Mouse (Mus musculus): ENCODE results near the gene 3110082J24Rik.
A peak's percentile ranks its signal among the peaks of the same experiment; 100 is the strongest.

Gene 3110082J24Rik

GRCm38 (mm10) chr5:30115718-30116117 lies 9.8 kb upstream of the 3110082J24Rik start:
- no peak for DNase-seq (ENCODE audit: low spot score)

DNA sequence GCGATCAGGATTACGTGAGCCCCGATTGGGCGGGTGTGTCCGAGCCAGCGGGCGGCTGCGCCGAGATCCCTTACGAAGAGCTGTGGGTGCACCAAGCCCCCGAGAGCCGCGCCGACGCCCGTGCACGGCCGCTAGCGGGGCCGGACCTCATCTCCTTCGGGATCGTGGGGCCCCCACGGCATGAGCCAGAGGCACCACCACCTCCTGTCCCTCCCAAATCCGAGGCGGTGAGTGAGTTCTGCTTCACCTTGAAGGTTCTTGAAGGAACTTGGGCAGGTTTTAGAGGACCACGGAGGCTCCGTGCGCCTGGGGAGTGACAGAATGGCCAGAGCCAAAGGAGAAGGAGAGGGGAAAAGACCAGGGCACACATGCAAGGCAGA lies 8.9 kb upstream of the 3110082J24Rik start:
- no peak for DNase-seq (ENCODE audit: low spot score)

- DNase-seq (ENCODE audit: low spot score): no peak
Measured at GRCm38 (mm10) chr5:30113881-30114760, 8.2 kb upstream of the 3110082J24Rik start.

- DNase-seq (ENCODE audit: low spot score): no peak
Measured at GRCm38 (mm10) chr5:30112533-30113068, 6.7 kb upstream of the 3110082J24Rik start.

- no peak for DNase-seq (ENCODE audit: low spot score)
Measured at GRCm38 (mm10) chr5:30111771-30112170, 5.9 kb upstream of the 3110082J24Rik start.

DNA sequence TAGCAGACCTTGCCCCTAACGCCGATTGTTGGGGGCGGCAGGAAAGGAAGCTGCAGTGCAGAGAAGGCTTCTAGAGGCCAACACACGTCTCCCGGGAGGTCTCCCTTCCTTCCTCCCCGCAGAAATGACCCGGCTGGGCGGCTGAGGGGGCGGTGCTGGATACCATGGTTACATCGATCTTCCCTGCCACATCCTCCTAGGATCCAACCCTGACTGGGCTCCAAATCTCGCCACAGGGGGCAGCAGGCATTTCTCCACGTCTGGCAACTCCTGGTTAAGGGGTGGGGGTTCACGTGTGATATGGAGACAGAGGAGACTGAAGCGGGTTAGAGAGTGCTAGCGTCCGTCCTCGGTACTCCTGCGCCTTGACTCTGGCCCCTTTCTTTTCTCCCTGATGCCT lies 5.2 kb upstream of the 3110082J24Rik start:
- no peak for DNase-seq (ENCODE audit: low spot score)

- DNase-seq (ENCODE audit: low spot score): no peak
Measured at GRCm38 (mm10) chr5:30110371-30111060, 4.6 kb upstream of the 3110082J24Rik start.

DNA sequence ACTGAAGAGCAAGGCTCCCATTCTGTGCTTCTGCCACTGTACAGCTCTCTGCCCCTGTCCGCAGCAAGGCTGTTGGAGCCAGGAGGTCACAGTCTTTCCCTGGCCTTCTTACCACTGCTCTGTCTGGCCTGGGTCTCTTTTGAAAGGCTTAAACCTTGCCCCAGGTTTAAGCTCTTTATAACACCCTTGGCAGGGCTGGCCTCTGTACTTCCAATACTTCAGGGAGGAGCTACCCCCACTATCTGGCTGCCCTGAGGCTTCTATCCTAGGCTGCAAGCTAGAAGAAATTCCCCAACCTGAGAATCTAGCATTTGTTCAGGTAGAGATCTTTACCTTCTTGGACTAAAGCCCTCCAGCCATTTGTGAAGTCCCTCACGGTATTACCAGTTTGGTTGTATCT lies 4.0 kb upstream of the 3110082J24Rik start:
- no peak for DNase-seq (ENCODE audit: low spot score)

- no peak for DNase-seq (ENCODE audit: low spot score)
Measured at GRCm38 (mm10) chr5:30108233-30108632, 2.3 kb upstream of the 3110082J24Rik start.

- no peak for DNase-seq (ENCODE audit: low spot score)
Measured at GRCm38 (mm10) chr5:30107611-30108041, 1.7 kb upstream of the 3110082J24Rik start.

- no peak for DNase-seq (ENCODE audit: low spot score)
Measured at GRCm38 (mm10) chr5:30107186-30107585, 1.3 kb upstream of the 3110082J24Rik start.

- no peak for DNase-seq (ENCODE audit: low spot score)
Measured at GRCm38 (mm10) chr5:30106756-30107155, 870 bp upstream of the 3110082J24Rik start.

DNA sequence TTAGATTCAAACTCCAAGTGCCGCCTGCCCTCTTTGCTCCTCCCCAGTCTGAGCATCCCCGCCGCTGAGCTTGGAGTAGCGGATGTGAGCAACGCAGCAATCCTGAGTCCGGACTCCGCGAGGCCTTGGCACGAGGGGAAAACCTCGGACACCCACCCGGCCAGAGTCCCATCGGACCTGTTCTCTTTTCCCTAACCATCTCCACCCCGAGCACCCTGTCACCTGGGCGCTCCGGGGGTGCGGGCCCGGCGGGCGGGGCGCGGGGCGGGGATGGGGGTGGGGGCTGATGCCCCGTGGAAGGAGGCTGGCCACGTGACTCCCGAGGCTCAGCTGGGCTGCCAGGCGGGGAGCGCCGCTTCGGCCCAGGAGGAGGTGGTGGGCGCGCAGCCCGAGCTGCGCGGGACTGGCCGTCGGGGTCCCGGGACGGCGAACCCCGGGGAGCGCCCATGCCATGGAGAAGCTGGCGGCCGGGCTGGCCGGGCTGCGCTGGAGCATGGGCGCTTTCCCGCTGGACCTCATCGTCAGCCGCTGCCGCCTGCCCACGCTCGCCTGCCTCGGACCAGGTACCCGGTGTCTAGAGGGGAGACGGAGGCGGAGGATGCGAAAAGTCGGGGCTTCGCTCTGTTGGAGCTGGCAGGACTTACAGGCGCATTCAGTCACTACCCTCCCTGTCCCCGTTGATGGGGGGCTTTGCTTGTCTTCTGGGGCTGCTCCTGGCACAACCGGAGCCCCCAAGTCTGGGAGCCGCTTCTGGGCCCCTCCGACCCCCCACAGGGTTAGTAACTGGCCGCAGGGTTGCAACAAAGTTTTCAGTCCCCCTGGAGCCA lies 832 bp downstream of the 3110082J24Rik start, which contains the start of gene Garem2:
TSS of gene Garem2 (plus strand) at position 321 of the 827 bp plus-strand sequence.
- DNase-seq (ENCODE audit: low spot score): no peak

- no peak for DNase-seq (ENCODE audit: low spot score)
Measured at GRCm38 (mm10) chr5:30104339-30104738, 1.5 kb downstream of the 3110082J24Rik start.

GRCm38 (mm10) chr5:30103340-30103739 lies 2.5 kb downstream of the 3110082J24Rik start:
- DNase-seq (ENCODE audit: low spot score): no peak

DNA sequence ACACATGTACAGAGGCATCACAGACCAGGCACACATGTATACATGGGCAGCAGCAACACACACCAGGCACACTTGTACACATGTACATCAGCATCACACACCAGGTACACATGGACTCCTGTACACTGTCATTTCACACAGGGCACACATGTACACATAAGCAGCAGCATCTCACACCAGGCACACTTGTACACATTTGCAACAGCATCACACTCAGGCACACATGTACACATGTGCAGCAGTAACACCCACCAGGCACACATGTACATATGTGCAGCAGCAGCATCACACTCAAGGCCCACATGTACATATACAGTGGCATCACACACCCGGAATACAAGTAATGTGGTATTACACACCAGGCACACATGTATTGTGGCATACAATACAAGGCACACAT lies 7.6 kb downstream of the 3110082J24Rik start:
- DNase-seq (ENCODE audit: low spot score): no peak

GRCm38 (mm10) chr5:30095731-30096130 lies 10.2 kb downstream of the 3110082J24Rik start:
- no peak for DNase-seq (ENCODE audit: low spot score)

DNA sequence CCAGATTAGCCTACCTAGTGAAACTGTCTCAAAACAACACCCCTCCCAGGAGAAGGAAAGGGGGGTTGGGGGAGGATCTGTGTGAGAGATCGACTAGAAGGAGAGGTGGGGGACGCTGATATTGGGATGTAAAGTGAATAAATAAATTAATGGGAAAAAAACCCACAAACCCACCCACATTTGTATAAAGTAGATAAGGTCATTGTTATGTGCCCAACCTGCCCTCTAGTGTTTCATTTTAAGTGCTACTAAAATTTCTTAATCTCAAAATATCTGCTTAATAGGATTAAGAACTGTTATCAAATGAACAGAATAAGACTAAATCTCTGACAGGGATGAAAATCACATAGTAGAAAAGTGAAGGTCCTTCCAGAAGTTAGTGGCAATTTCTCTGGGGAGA lies 11.5 kb downstream of the 3110082J24Rik start:
- no peak for DNase-seq (ENCODE audit: low spot score)

GRCm38 (mm10) chr5:30092701-30093100 lies 13.2 kb downstream of the 3110082J24Rik start:
- DNase-seq (ENCODE audit: low spot score): no peak

DNA sequence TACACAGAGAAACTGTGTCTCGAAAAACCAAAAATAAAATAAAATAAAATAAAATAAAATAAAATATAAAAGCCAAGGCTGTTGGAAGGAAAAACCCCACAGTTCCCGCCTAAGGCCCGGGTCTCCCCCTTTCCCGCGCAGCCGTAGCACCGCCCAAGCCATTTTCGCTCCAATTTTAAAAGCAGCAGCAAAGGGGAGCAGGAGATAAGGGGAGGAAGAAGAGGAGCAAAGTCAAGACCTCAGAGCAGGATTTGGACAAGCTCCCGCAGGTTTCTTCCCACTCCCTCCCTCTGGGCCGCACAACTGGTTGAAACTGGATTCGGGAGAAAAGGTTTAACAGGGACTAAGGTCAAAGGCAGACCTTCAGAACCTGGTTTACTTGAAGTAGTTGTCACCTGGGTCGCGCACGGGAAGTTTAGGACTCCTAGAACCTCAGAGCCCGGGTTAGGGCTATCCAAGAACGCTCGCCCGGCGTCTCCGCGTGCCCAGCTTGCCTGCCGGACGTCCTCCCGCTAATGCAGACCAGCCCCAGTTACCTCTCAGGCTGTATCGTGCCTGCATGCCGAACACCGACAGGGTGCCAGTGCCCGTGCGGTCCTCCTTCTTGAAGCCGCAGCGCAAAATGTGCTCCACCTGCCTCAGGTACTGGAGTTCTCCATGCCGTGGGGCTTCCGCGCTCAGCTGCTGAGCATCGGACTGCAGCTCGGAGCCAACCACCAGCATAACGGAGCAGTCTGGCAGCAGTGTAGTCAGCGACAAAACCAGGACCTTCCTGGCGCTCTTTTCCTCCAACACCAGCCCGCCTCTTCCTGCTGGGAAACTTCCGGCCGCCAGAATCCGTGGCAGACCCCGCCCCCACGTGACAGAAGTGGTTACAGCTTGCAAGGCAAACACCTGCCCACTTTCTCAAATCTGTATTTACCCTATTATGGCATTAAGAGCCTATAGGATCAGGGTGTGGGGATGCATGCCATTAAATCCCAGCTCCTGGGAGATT lies 32.8 kb downstream of the 3110082J24Rik start, which contains the start of gene Tyms:
TSS of gene Tyms (minus strand) at position 793 of the 997 bp plus-strand sequence.
- peak; percentile 80 for DNase-seq (ENCODE audit: low spot score)

DNA sequence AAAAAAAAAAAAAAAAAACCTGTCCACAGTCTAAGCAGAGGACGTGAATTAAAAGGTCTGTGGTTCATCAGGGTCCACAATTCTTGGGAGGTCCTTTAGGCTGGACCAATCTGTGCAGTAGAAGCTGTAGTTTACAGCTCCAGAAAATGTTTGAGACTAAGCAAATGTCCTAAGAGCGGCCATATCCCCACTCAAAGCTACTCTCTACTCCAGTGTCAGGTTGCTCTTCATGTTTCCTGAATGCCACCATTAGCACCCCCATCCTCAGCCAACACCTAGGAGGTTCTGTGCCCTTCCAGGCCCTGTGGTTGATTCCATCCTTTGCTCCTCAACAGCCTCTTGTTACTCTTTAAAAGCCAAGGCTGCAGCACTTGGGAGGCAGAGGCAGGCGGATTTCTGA lies 33.5 kb downstream of the 3110082J24Rik start:
- no peak for DNase-seq (ENCODE audit: low spot score)
